Mouse (Mus musculus) spleen, adult 2 months (tissue): ENCODE measurements around the gene Fbxl15.

ENCODE experiments used
- CTCF ChIP-seq: fragments of 200-500 bp; IDR thresholded peaks from 2 replicates; pipeline ENCODE4 v1.5.1; 2011; ENCODE audit warnings: mild to moderate bottlenecking, inconsistent platforms; ENCODE audit not compliant: insufficient read depth, insufficient read length, insufficient replicate concordance; ENCODE audit errors: extremely low read depth
- POLR2A ChIP-seq: fragments of 200-500 bp; IDR thresholded peaks from 2 replicates; pipeline ENCODE4 v1.6.1; 2011; ENCODE audit warnings: low read depth, low read length, inconsistent platforms

DNA sequence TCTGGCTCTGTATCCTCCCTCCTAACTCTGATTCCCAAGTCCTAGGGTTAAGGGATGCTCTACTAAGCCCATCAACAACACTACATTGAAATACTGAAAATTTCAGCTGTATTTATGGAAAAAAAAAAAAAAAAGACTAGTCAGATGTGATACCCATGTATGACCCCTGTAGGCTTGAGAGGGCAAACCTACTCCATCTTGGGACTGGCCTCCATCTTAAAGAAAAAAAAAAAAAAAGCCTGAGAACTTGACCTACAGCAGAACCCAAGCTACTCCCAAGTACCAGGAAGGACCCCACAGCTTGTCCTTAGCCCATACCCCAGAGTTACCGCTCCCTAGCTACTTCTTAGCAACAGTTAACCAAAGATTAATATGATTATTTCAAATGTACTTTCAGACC lies 19.2 kb downstream of the Fbxl15 start:
- TF ChIP-seq POLR2A (no peak), CTCF (no peak)
